Mouse (Mus musculus) left cerebral cortex, postnatal 4 days (tissue): ENCODE results near the gene Agfg1. TPM values are rescaled to one million over a fixed set of nuclear protein-coding genes. Genes with fewer than 3 reads are reported as not detected.
"Not testable (repeated sequence)": the region's sequence is repeated elsewhere in the genome, so short reads cannot be mapped to it uniquely, and the experiment has no call there.

Experiments used
- DNase-seq: peaks from one replicate; pipeline ENCODE4 v3.0.0-alpha.2; 2022
- intact Hi-C: fragments of 180-260 bp; cut with DNase I; formaldehyde crosslinking; loops from one replicate; pipeline ENCODE4 v1.15.1; 2025
- microRNA-seq: library from miRNA; unstranded; fragments of <30 nt; microRNA quantifications from one replicate; pipeline ENCODE4 v1.2.0, GENCODE M21; 2022
- total RNA-seq, 2 experiments: library from RNA; stranded (reverse); gene quantifications; 2 replicates each; pipeline ENCODE4 v1.2.3; 2021

The Agfg1 gene
- total RNA-seq, 2 experiments from 2014 or later = 96.1 to 106 TPM

- intact Hi-C loops = no loop called here
- no peak for DNase-seq
Observed at GRCm38 (mm10) chr1:82893269-82893668, 54.0 kb downstream of the Agfg1 start.

DNA sequence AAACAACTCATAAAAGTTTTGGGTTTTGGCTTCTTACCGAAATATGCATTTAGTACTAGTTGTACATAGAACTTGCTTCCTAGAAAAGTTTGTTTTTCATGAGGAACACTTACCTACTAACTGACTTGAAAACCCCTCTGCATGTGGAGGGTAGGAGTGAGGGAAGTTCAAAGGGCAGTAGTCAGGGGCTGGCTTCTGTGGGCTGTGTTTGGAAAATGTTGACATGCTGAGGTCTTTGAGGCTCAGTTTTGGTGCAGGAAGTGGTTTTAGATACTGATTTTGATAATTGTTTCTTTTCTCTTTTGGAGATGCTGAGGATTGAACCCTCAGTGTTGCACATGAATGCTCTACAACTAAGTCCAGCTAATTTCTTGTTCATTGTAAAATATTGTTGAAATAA is 61.3 kb downstream of the Agfg1 start:
- no peak for DNase-seq
- intact Hi-C loops = no loop called here

- intact Hi-C loops = no loop called here
- no peak for DNase-seq
Observed at GRCm38 (mm10) chr1:82901201-82901600, 61.9 kb downstream of the Agfg1 start.

GRCm38 (mm10) chr1:82905886-82906285 is 66.6 kb downstream of the Agfg1 start:
- DNase-seq = no peak
- intact Hi-C loops = no loop called here

DNA sequence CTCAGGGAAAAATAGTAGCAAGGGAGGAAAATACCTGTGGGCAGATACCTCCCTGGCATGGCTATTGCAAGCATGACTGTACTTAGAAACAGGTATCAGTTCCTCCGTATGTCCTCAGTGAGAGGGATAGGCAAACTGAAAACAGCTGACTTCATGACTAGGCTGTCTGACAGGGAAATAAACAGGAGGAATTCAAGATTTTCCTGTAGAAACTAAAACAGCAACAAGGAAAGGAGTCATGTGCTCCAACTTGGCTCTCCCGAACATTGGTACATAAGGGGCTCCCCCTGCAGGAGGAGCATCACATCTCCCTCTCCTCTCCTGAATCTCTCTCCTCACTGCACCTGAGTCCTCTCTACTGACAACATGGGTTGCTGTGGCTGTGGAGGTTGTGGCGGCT is 73.7 kb downstream of the Agfg1 start, which contains the start of gene A030005L19Rik:
A030005L19Rik (plus strand) TSS at position 301 of the 400 bp plus-strand sequence.
- DNase-seq = no peak
- intact Hi-C loops = no loop called here

GRCm38 (mm10) chr1:82913434-82913833 is 74.2 kb downstream of the Agfg1 start:
- intact Hi-C loops, DNase-seq: not testable (repeated sequence)

- intact Hi-C loops = no loop called here
- no peak for DNase-seq
Observed at GRCm38 (mm10) chr1:82924650-82925049, 85.4 kb downstream of the Agfg1 start, which contains the start of gene A030014E15Rik. Gene A030014E15Rik, plus strand, starts transcription at chr1:82924917.

DNA sequence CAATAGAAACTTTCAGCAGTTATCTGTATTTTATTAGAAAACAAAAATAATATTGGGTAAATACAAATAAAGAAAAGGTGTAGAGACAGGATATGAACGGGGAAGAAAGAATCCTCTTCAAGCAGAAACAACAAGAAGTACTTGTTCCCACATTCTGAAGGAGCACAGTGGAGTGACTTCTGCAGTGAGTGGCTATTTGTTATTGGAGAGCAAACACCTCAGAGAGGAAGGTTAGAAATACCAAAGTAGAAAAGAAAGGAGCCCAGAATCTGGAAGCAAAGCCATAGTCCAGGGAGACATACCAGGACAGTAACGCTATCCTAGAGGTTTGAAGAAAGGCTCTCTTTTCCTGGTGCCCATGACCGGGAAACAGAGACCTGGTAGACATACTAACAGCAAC is 91.3 kb downstream of the Agfg1 start:
- DNase-seq, intact Hi-C loops: not testable (repeated sequence)

GRCm38 (mm10) chr1:82931326-82931725 is 92.0 kb downstream of the Agfg1 start, which contains the start of gene Gm6217:
Gene Gm6217, minus strand, starts transcription at chr1:82931399.
- DNase-seq, intact Hi-C loops: not testable (repeated sequence)

DNA sequence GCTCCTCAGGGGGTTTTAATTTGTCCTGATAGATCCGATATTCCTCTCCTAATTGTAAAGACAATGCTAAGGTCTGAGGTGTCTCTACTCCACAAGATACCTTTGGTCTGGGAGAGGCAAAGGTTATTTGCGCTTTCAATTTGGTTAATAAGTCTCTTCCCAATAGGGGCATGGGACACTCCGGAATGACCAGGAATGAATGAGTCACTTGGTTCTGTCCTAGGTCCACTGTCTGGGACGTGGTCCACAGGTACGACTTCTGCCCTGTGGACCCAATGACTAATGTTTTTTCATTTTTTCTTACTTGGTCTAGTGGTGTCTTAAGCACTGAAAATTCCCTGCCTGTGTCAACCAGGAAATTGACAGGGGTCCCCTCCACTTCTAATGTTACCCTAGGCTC is 99.4 kb downstream of the Agfg1 start:
- intact Hi-C loops = no loop called here
- no peak for DNase-seq

- intact Hi-C loops, DNase-seq: not testable (repeated sequence)
Observed at GRCm38 (mm10) chr1:82942505-82942904, 103.2 kb downstream of the Agfg1 start.

GRCm38 (mm10) chr1:82943295-82943694 is 104.0 kb downstream of the Agfg1 start, which contains the start of gene A030003K21Rik:
Gene A030003K21Rik, minus strand, starts transcription at chr1:82943388.
- DNase-seq, intact Hi-C loops: not testable (repeated sequence)

- DNase-seq, intact Hi-C loops: not testable (repeated sequence)
Observed at GRCm38 (mm10) chr1:82946029-82946428, 106.7 kb downstream of the Agfg1 start.

GRCm38 (mm10) chr1:82948601-82949000 is 109.3 kb downstream of the Agfg1 start:
- no peak for DNase-seq
- intact Hi-C loops = no loop called here

Small RNAs within 50 kb of the gene (microRNA-seq; reads per million reads assigned to microRNA genes)
- gene Gm22396 = not detected

Other genes with a start within 250 kb of the Agfg1 start
- gene Mff, start 114.6 kb upstream of the Agfg1 start, total RNA-seq = 100 to 1,000 TPM; 257 to 259 TPM
- gene Tm4sf20, start 71.0 kb upstream of the Agfg1 start, total RNA-seq = not detected
- gene Gm47791, start 68.2 kb upstream of the Agfg1 start, total RNA-seq = not detected
- gene A030005L19Rik, start 73.8 kb downstream of the Agfg1 start, total RNA-seq = under 1 TPM; 0.46 to 0.84 TPM
- not detected for gene A030014E15Rik, start 85.4 kb downstream of the Agfg1 start, total RNA-seq
- not detected for gene Gm6217, start 91.9 kb downstream of the Agfg1 start, total RNA-seq
- not detected for gene A030003K21Rik, start 103.9 kb downstream of the Agfg1 start, total RNA-seq
- gene Gm7544, start 116.5 kb downstream of the Agfg1 start, total RNA-seq = not detected
- gene Gm47955, start 120.8 kb downstream of the Agfg1 start, total RNA-seq = not detected
- gene Gm47959, start 161.1 kb downstream of the Agfg1 start, total RNA-seq = not detected
- gene Slc19a3, start 199.0 kb downstream of the Agfg1 start, total RNA-seq = under 1 TPM; 0.64 to 0.94 TPM
- not detected for gene Krtap28-10, start 203.0 kb downstream of the Agfg1 start, total RNA-seq
- gene Gm47969, start 205.4 kb downstream of the Agfg1 start, total RNA-seq = not detected
- not detected for gene A030005K14Rik, start 219.9 kb downstream of the Agfg1 start, total RNA-seq
- gene Krtap28-13, start 221.4 kb downstream of the Agfg1 start, total RNA-seq = not detected